Comparison of ENCODE assay signal across 7 mouse cellular contexts in the genomic region with DNA sequence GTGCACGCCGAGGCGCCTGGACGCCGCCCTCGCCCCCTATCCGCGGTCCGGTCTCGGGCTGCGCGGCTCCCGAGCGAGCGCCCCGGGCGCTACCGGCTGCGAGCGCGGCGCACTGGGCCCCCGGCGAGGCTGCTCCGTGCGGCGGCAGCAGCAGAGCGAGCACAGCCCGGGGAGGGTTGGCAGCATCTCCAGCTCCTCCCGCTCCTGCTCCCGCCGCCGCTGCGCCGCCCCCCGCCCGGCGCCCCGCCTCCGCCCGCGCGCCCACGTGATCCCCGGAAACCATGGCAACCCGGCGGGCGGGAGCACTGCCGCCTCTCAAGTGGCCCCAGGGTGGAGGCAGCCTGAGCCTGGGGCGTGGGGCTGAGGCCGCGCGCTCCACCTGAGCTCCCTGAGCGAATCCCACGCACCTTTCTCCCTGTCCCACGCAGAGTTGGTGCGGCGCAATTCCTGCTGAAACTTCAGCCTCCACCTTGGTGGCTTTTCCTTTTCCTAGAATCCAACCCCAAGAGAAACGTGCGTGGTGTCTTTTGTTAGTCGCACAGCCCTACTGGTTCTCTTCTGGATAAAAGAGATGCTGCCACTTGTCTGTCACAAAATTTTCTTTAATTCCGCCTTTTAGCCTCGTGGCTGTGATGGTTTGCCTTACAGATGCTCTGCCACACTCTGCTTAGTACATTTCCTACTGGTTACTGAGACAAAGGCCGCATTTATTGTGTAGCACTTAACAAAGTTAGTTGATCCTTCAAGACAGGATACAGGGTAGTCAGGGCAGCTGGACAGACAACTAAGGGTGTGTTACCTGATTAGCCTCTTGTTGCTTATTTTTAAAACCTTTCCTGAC. TPM values are rescaled to one million over a fixed set of nuclear protein-coding genes. Genes with fewer than 3 reads are reported as not detected.
DNase-seq lines count a peak whose midpoint lies in the region; ATAC-seq lines count a peak whose summit lies in the region.

A gene (minus strand): TSS at position 207 of the 841 bp plus-strand sequence.

- no peaks in the 10 kb centered on the region for H3K36me3 ChIP-seq in intestine, embryonic 16.5 days (ENCODE audit: control insufficient read depth, insufficient read depth, low read length)
- H3K36me3 ChIP-seq in midbrain, embryonic 11.5 days (ENCODE audit: control insufficient read depth, insufficient read depth, low read length) = no peaks in the 10 kb centered on the region

- H3K4me3 ChIP-seq in intestine, embryonic 16.5 days (ENCODE audit: low read length) = peak within 1 kb of the TSS; percentile 72
- peak within 1 kb of the TSS; percentile 80 for H3K4me3 ChIP-seq in midbrain, embryonic 11.5 days (ENCODE audit: low read depth, low read length)

- peak; percentile 97 for DNase-seq in adrenal gland, adult 2 months
- peak; percentile 85 for DNase-seq in embryo, embryonic 11.5 days (ENCODE audit: low read depth, low spot score)
- DNase-seq in gastrocnemius, postnatal 4 days (ENCODE audit: low spot score in 2 of 2) = peak; percentile 85 to 88
- peak; percentile 91 to 96 for DNase-seq in left cerebral cortex, postnatal 36 days (ENCODE audit: low spot score in 2 of 2)
- DNase-seq in midbrain, embryonic 11.5 days (ENCODE audit: low spot score, missing footprints) = peak; percentile 99
- DNase-seq in skeletal muscle tissue, adult 2 months (ENCODE audit: low read depth, low spot score) = peak; percentile 57

- H3K27ac ChIP-seq in intestine, embryonic 16.5 days (ENCODE audit: low read length) = peak within 1 kb of the TSS; percentile 93
- peak within 1 kb of the TSS; percentile 94 for H3K27ac ChIP-seq in midbrain, embryonic 11.5 days (ENCODE audit: low read depth, low read length)

- intact Hi-C loops in left cerebral cortex, postnatal 36 days (cut with DNase I) = loop anchor here (2.0 to 5.0 kb wide), 2 partner anchors 81 to 95 kb away; no protein-coding TSS in a partner anchor

- peak within 1 kb of the TSS; percentile 97 for H3K4me2 ChIP-seq in intestine, embryonic 16.5 days (ENCODE audit: low read depth, low read length)
- peak within 1 kb of the TSS; percentile 64 for H3K4me2 ChIP-seq in midbrain, embryonic 11.5 days

- H3K9ac ChIP-seq in intestine, embryonic 16.5 days (ENCODE audit: low read depth, low read length) = peak within 1 kb of the TSS; percentile 77
- peak within 1 kb of the TSS; percentile 94 for H3K9ac ChIP-seq in midbrain, embryonic 11.5 days (ENCODE audit: low read length)

- peaks cover 9% of the 10 kb centered on the region; the same call in 1 of the 2 replicates for H3K4me1 ChIP-seq in intestine, embryonic 16.5 days (ENCODE audit: control insufficient read depth, insufficient read depth, low read length)
- peaks cover 14% of the 10 kb centered on the region; the same call in 1 of the 2 replicates for H3K4me1 ChIP-seq in midbrain, embryonic 11.5 days (ENCODE audit: control insufficient read depth, insufficient read depth, low read length)

- H3K9me3 ChIP-seq in intestine, embryonic 16.5 days (ENCODE audit: control insufficient read depth, low read length) = no peaks in the 10 kb centered on the region
- no peaks in the 10 kb centered on the region for H3K9me3 ChIP-seq in midbrain, embryonic 11.5 days (ENCODE audit: control insufficient read depth, low read length)

- H3K27me3 ChIP-seq in intestine, embryonic 16.5 days (replicated peaks; ENCODE audit: control insufficient read depth, insufficient read depth, low read length) = no peaks in the 10 kb centered on the region
- no peaks in the 10 kb centered on the region for H3K27me3 ChIP-seq in midbrain, embryonic 11.5 days (ENCODE audit: control insufficient read depth, insufficient read depth, low read length)

- ATAC-seq in intestine, embryonic 16.5 days = peak; percentile 99
- peak; percentile 96 for ATAC-seq in midbrain, embryonic 11.5 days (ENCODE audit: low FRiP score)

- 2% methylated on average over 64 of the region's 64 CpGs for WGBS in intestine, embryonic 16.5 days
- under 1% methylated on average over 58 of the region's 64 CpGs for WGBS in midbrain, embryonic 11.5 days

RNA-seq across cellular contexts. Expression of the gene that starts here (rescaled TPM):
- total RNA-seq in adrenal gland, adult 2 months (2021) = 100 to 1,000 TPM; 336 to 511 TPM
- 134 and 196 TPM in 2 replicates for polyA plus RNA-seq in adrenal gland, adult 2 months (2012; rRNA removed)
- 10 to 100 TPM; 13.7 to 22.5 TPM for total RNA-seq in gastrocnemius, postnatal 4 days (2021)
- 11.5 and 12.7 TPM in 2 replicates for polyA plus RNA-seq in intestine, embryonic 16.5 days (2015; fragmentation: Nextera tagmentation; extraction: Ambion mirVana)
- total RNA-seq in left cerebral cortex, postnatal 36 days (2021) = 10 to 100 TPM; 76.0 to 84.6 TPM
- polyA plus RNA-seq in midbrain, embryonic 11.5 days (2014; fragmentation: Nextera tagmentation; extraction: Ambion mirVana) = 73.7 and 83.0 TPM in 2 replicates

Comparison
In these comparisons a context has a peak if more than half of its experiments do, and no peak if none do; other contexts are left out.
1. Peak in every context shown above with its lines: DNase-seq, ATAC-seq, H3K4me3 ChIP-seq and H3K27ac ChIP-seq.